19 mouse cellular contexts compared by ENCODE assay signal in genomic region chr14:102505696-102506321, GRCm38 (mm10).
A peak's percentile ranks its signal among the peaks of the same experiment; 100 is the strongest.
DNase-seq lines count a peak whose midpoint lies in the region; ATAC-seq lines count a peak whose summit lies in the region.
"Had no signal": no experiment of that assay in that cellular context is flagged by ENCODE, and none has a peak within 500 bp of the region (broad histone marks: within the 10 kb centered on the region; RNA-seq: fewer than 3 reads in every experiment).

No protein-coding gene starts in this region.

- no peak for ATAC-seq in heart, embryonic 11.5 days (replicated peaks; ENCODE audit: insufficient number of reproducible peaks, low FRiP score, low TSS enrichment)
- ATAC-seq in limb, embryonic 12.5 days (ENCODE audit: insufficient number of reproducible peaks, insufficient read depth, low FRiP score, low TSS enrichment, low read depth), result no peak
- peak; percentile 84 for ATAC-seq in embryonic facial prominence, embryonic 14.5 days (ENCODE audit: low read depth)
- no peak for ATAC-seq in limb, embryonic 15.5 days (ENCODE audit: insufficient number of reproducible peaks, low FRiP score, low TSS enrichment, low read depth)
- no peak for ATAC-seq in activated CD4-positive, CD25-positive, alpha-beta regulatory T cell, adult 4 months
- ATAC-seq: forebrain, embryonic 13.5 days; hindbrain, postnatal 0 days; intestine, postnatal 0 days; midbrain, embryonic 15.5 days had no signal

- H3K9ac ChIP-seq in heart, embryonic 11.5 days (ENCODE audit: low read depth, low read length), result no peak overlapping the region
- H3K9ac ChIP-seq in limb, embryonic 12.5 days (replicated peaks), result no peak overlapping the region
- no peak overlapping the region for H3K9ac ChIP-seq in embryonic facial prominence, embryonic 14.5 days (ENCODE audit: low read depth, low read length)
- no peak overlapping the region for H3K9ac ChIP-seq in limb, embryonic 15.5 days
- H3K9ac ChIP-seq: forebrain, embryonic 13.5 days; kidney, embryonic 15.5 days; midbrain, embryonic 15.5 days had no signal

- no peak overlapping the region for H3K4me3 ChIP-seq in heart, embryonic 11.5 days (ENCODE audit: low read depth, low read length)
- H3K4me3 ChIP-seq in limb, embryonic 12.5 days (replicated peaks), result no peak overlapping the region
- no peak overlapping the region for H3K4me3 ChIP-seq in limb, embryonic 10.5 days
- H3K4me3 ChIP-seq in embryonic facial prominence, embryonic 14.5 days (ENCODE audit: low read depth, low read length), result no peak overlapping the region
- H3K4me3 ChIP-seq in limb, embryonic 15.5 days, result no peak overlapping the region
- H3K4me3 ChIP-seq: forebrain, embryonic 13.5 days; hindbrain, embryonic 10.5 days; kidney, embryonic 15.5 days; midbrain, embryonic 15.5 days had no signal

- WGBS in heart, embryonic 11.5 days (ENCODE audit: insufficient replicate concordance), result 75% methylated on average over 3 of the region's 3 CpGs
- WGBS in limb, embryonic 12.5 days, result 57% methylated on average over 3 of the region's 3 CpGs
- WGBS in limb, embryonic 10.5 days, result 77% methylated on average over 3 of the region's 3 CpGs
- WGBS in embryonic facial prominence, embryonic 14.5 days, result 40% methylated on average over 3 of the region's 3 CpGs
- 46% methylated on average over 3 of the region's 3 CpGs for WGBS in limb, embryonic 15.5 days

- H3K27ac ChIP-seq in heart, embryonic 11.5 days (ENCODE audit: low read depth, low read length), result no peak overlapping the region
- 0 out of 2 replicates have a peak overlapping the region, but pooled peaks have one; percentile 24 for H3K27ac ChIP-seq in limb, embryonic 12.5 days
- no peak overlapping the region for H3K27ac ChIP-seq in limb, embryonic 10.5 days
- peak overlapping the region; percentile 65 for H3K27ac ChIP-seq in embryonic facial prominence, embryonic 14.5 days (replicated peaks; ENCODE audit: low read depth, low read length)
- H3K27ac ChIP-seq in limb, embryonic 15.5 days, result peak overlapping the region; percentile 9; the same call in 1 of the 2 replicates
- H3K27ac ChIP-seq: forebrain, embryonic 13.5 days; hindbrain, embryonic 10.5 days; hindbrain, postnatal 0 days; kidney, embryonic 15.5 days; midbrain, embryonic 15.5 days had no signal

- DNase-seq in heart, adult 18-20 months, result peak; percentile 34 to 35
- DNase-seq in limb, embryonic 10.5 days (ENCODE audit: low spot score), result no peak
- DNase-seq in embryonic facial prominence, embryonic 14.5 days (ENCODE audit: low spot score), result peak; percentile 91
- DNase-seq in thymus, postnatal 36 days, result no peak
- DNase-seq: adrenal gland, adult 8-10 months; cerebellum, adult 9-11 months; liver; lung, postnatal 36 days; right cerebral cortex, postnatal 25 days had no signal

- H3K4me2 ChIP-seq in heart, embryonic 11.5 days, result no peak overlapping the region
- H3K4me2 ChIP-seq in limb, embryonic 12.5 days, result no peak overlapping the region
- H3K4me2 ChIP-seq in embryonic facial prominence, embryonic 14.5 days (ENCODE audit: low read depth, low read length), result no peak overlapping the region
- H3K4me2 ChIP-seq in limb, embryonic 15.5 days, result no peak overlapping the region
- H3K4me2 ChIP-seq: forebrain, embryonic 13.5 days; kidney, embryonic 15.5 days; midbrain, embryonic 15.5 days had no signal

- no peaks in the 10 kb centered on the region for H3K27me3 ChIP-seq in heart, embryonic 11.5 days (ENCODE audit: control insufficient read depth, insufficient read depth, low read length)
- no peaks in the 10 kb centered on the region for H3K27me3 ChIP-seq in limb, embryonic 12.5 days
- no peaks in the 10 kb centered on the region for H3K27me3 ChIP-seq in limb, embryonic 10.5 days (ENCODE audit: low read depth, poor library complexity, severe bottlenecking)
- H3K27me3 ChIP-seq in embryonic facial prominence, embryonic 14.5 days (replicated peaks; ENCODE audit: control insufficient read depth, insufficient read depth, low read length), result no peaks in the 10 kb centered on the region
- H3K27me3 ChIP-seq in limb, embryonic 15.5 days, result no peaks in the 10 kb centered on the region
- H3K27me3 ChIP-seq: forebrain, embryonic 13.5 days; kidney, embryonic 15.5 days; midbrain, embryonic 15.5 days had no signal

- H3K36me3 ChIP-seq in heart, embryonic 11.5 days (ENCODE audit: control insufficient read depth, insufficient read depth, low read length), result no peaks in the 10 kb centered on the region
- H3K36me3 ChIP-seq in limb, embryonic 12.5 days, result no peaks in the 10 kb centered on the region
- H3K36me3 ChIP-seq in limb, embryonic 10.5 days, result no peaks in the 10 kb centered on the region
- no peaks in the 10 kb centered on the region for H3K36me3 ChIP-seq in embryonic facial prominence, embryonic 14.5 days (ENCODE audit: control insufficient read depth, insufficient read depth, low read length)
- H3K36me3 ChIP-seq in limb, embryonic 15.5 days, result no peaks in the 10 kb centered on the region
- H3K36me3 ChIP-seq: hindbrain, embryonic 10.5 days; kidney, embryonic 15.5 days; midbrain, embryonic 15.5 days had no signal

- H3K4me1 ChIP-seq in heart, embryonic 11.5 days (ENCODE audit: control insufficient read depth, insufficient read depth, low read length), result no peaks in the 10 kb centered on the region
- peaks cover 4% of the 10 kb centered on the region for H3K4me1 ChIP-seq in limb, embryonic 12.5 days (replicated peaks)
- H3K4me1 ChIP-seq in limb, embryonic 10.5 days, result 0 out of 2 replicates have a peak, but pooled peaks cover 5% of the 10 kb centered on the region
- H3K4me1 ChIP-seq in embryonic facial prominence, embryonic 14.5 days (ENCODE audit: control insufficient read depth, insufficient read depth, low read length), result peaks cover 6% of the 10 kb centered on the region; the same call in 1 of the 2 replicates
- H3K4me1 ChIP-seq in limb, embryonic 15.5 days, result no peaks in the 10 kb centered on the region
- H3K4me1 ChIP-seq: forebrain, embryonic 13.5 days; hindbrain, embryonic 10.5 days; kidney, embryonic 15.5 days; midbrain, embryonic 15.5 days had no signal

- no peaks in the 10 kb centered on the region for H3K9me3 ChIP-seq in heart, embryonic 11.5 days (replicated peaks; ENCODE audit: control insufficient read depth, low read length)
- no peaks in the 10 kb centered on the region; the same call in 1 of the 2 replicates for H3K9me3 ChIP-seq in limb, embryonic 12.5 days
- no peaks in the 10 kb centered on the region for H3K9me3 ChIP-seq in limb, embryonic 10.5 days (replicated peaks)
- no peaks in the 10 kb centered on the region for H3K9me3 ChIP-seq in embryonic facial prominence, embryonic 14.5 days (ENCODE audit: control insufficient read depth, low read length)
- no peaks in the 10 kb centered on the region for H3K9me3 ChIP-seq in limb, embryonic 15.5 days
- H3K9me3 ChIP-seq: forebrain, embryonic 13.5 days; hindbrain, embryonic 10.5 days; kidney, embryonic 15.5 days; midbrain, embryonic 15.5 days had no signal

Comparison
In these comparisons a context has a peak if more than half of its experiments do, and no peak if none do; other contexts are left out.
1. H3K27ac ChIP-seq: peak in limb, embryonic 12.5 days (single experiment), embryonic facial prominence, embryonic 14.5 days (single experiment) and limb, embryonic 15.5 days (single experiment); none in heart, embryonic 11.5 days (single experiment) and limb, embryonic 10.5 days (single experiment).
2. DNase-seq: peak in heart, adult 18-20 months (2 of 2) and embryonic facial prominence, embryonic 14.5 days (single experiment); none in limb, embryonic 10.5 days (single experiment) and thymus, postnatal 36 days (0 of 2).